Mouse (Mus musculus) spleen, adult 2 months (tissue): ENCODE results near the gene Ranbp10.

ENCODE experiments used
- CTCF ChIP-seq: fragments of 200-500 bp; IDR thresholded peaks from 2 replicates; pipeline ENCODE4 v1.5.1; 2011; ENCODE audit warnings: mild to moderate bottlenecking, inconsistent platforms; ENCODE audit not compliant: insufficient read depth, insufficient read length, insufficient replicate concordance; ENCODE audit errors: extremely low read depth
- POLR2A ChIP-seq: fragments of 200-500 bp; IDR thresholded peaks from 2 replicates; pipeline ENCODE4 v1.6.1; 2011; ENCODE audit warnings: low read depth, low read length, inconsistent platforms

DNA sequence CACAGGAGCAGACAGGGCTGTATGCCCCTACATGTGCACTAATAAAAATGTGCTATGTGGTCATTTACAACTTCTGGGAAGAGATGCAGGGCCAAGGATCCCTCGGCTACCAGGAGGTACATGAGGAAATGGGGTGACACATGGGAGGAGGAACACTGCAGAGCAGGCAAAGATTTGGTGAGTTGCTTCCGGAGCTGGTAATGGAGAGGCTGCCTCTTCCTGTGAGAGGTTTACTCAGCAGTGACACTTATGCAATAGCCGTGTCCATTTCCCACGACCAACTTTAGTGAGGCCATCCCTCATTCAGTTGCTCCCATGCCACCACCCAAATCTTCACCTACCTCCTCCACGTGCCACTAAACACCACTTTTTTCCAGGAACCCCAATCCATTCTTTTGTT is 46.9 kb downstream of the Ranbp10 start:
- TF ChIP-seq CTCF (no peak), POLR2A (no peak)
